Mouse (Mus musculus) frontal cortex, postnatal 36 days (tissue): ENCODE data around the gene Ciz1.

Source experiments
- DNase-seq, 2 experiments: peaks; one replicate each; pipeline ENCODE4 v3.0.0; 2022; ENCODE audit warnings: low spot score in 2 of 2

Ciz1 gene

DNA sequence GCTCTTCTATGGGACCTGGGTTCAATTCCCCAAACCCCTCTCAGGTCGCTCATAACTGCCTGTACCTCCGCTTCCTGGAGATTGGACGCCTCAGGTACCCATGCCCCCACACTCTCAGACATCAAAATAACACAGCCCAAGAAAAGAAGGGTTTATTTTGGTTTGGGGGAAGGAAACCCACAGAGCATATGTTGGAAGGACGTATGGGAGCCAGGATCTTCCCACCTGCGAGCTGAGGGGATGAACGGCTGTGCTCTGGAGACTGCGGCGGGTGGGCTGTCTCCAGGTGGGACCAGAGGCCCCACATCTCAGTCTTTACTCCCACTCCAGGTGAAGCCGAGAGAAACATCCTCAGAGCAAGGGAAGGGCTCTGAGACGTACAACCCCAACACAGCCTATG lies 24.8 kb downstream of the Ciz1 start:
- DNase-seq: peak; percentile 24 to 55

DNA sequence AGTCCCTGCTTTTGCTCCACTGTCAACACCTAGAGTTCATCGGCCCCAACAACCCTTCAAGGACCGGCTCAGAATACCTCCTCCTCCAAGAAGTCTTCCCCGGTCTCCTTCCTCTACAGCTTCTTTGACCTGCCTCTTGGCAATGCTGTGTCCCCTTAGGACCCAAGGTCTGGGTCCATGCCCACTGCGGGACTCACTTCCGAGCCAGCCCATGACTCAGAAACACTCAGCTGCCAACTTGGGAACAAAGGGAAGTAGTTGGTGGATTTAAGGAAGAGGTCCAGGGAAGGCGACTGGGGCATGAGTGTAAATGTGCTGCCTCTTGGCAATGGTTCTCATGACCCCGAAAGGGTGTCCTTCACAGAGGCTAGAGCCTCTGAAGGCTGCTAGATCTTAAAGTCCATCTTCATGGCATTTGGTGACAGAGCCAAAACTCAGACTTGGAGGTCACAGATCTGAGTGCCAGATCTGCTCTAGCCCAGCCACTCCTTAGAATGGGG lies 27.9 kb downstream of the Ciz1 start:
- no peak for DNase-seq

DNA sequence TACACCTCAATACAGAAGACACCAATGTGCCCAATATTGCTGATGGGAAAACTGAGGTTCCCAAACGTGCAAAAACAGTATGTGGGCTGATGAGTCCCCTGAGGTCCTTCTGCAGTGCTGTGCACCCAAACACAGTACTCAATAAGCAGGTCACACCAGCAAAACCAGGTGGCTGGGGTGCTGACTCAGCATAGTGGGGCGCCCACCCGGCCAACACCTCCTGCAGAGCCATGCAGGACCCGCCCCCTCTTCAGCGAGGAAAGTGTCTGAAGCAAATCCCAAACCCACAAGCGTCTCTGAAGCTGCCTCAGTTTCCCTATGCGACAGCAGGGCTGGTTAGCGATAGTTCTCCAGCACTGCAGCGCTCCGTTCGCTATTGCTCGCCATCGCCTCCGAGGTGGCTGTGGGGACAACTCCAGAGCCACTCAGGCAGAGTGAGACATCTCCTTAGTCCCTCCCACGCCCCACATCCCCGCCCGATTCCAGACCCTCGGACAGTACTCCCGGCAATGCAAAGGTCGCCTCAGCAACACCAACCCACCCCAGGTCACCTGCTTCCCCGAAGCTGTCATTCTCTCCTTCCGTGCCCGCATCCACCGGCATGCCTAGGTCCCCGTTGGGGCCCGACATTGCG lies 29.1 kb downstream of the Ciz1 start:
- DNase-seq: peak; percentile 45 to 49

DNA sequence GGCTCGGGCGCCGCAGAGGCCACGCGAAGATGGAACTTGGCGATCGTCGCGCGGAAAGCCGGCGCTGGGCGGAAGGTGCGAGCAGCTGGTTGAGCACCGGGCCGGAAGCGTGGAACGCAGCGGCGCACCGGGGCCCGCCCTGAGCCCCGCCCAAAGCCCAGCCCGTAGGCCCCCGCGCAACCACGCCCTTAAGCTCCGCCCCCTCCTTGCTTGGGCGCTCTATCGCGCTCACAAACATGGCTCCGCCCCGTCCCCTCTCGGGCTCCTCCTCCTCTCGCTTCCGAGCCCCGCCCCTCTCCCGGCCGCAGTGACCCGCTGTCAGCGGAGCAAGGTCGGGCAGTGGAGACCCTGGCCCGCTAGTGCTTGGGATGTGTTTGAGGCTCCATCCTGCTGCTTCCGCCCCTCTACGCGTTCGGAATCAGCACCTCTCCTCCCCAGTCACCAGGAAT lies 29.7 kb downstream of the Ciz1 start, which contains the start of gene 1110008P14Rik:
TSS of gene 1110008P14Rik (minus strand) at position 164 of the 449 bp plus-strand sequence.
- peak; percentile 90 to 92 for DNase-seq

DNA sequence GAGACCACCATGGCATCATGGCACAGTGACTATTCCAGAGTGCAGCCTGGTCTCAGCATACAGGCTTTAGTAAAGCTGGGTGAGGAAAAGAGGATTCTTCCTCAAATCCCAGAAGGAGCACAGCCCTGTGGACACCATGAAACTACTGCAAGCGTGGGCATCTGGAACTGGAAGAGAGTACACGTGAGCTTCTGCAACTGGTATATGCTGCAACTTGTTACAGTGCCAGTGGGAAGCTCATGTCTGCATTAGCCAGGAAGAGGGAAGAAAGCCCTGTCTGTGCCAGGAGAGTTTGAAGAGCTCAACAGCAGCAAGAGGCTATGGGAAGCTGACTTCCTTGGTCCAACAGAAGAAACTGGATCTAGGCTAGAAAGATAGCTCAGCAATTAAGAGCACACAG lies 30.6 kb downstream of the Ciz1 start:
- peak; percentile 21 to 64 for DNase-seq

DNA sequence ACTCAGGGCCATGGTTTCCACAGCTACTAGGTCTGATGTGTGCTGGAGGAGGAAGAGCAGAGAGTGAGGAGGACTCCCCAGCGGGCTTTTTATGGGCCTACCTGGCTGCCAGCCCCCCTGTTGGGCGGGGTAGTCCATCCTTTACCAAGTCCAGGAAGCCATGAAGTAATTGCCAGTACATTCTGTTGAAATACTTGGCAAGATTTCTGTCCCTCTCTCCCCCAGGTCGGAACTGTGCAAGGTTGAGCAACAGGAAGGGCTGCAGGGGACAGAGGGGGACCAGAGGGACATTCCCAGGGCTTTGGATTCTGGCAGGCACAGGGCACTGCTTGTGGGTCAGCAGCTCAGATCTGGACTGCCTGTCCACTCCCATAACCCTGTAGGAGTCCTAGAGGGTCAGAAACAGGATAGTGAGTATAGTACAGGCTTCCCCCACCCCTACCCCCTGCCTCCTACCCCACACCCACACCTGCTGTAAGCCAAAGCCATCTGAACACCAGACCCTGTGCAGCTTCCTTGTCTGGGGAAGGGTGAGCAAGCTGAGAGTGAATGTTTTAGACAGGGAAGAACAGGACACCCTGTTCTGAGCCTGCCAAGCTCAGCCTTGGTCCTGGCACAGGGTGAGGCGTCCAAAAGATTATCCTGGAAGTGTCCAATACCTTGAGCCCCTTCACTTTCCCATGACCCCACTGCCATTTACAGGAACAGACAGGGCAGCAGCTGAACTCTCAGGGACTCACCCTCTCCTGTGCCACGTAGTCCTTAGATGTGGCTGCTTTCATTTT lies 35.8 kb downstream of the Ciz1 start, which contains the start of gene Lcn2:
TSS of gene Lcn2 (minus strand) at position 547 of the 785 bp plus-strand sequence.
- DNase-seq: no peak

DNA sequence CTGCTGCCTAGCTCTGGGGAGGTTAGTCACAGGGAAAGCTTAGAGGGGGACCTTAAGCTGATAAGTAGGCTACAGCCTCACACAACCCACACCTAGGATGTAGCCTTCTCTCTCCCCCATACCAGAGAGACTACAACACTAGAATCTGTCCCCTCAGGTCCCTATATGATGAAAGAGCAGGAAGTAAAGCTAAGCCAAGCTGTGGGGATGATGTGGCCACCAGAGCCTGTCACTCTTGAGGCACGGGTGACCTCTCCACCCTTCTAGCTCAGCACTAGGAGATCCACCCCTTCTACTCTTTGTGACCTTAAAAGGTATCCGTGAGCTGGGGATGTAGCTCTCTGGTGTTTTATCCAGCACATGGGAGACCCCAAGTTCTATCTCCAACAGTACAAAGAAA lies 37.0 kb downstream of the Ciz1 start:
- DNase-seq: no peak

DNA sequence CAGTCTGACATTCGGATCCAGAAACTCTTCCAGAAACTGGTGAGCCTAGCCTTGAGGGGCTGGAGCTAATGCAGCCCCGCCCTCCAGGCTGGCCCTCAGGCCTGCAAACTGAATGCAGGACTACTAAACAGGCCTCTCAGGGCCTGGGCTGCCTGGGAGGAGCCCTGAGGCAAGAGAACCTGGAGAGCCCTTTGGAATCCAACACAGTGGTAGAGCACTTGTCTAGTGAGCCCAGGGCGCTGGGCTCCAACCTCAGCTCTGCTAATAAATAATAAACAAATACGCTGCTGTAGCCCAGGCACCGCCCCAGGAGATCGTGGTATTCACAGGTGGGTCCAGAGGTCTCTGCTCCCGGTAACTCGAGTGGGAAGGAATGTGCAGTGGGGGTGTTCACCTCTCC lies 38.7 kb downstream of the Ciz1 start:
- no peak for DNase-seq

DNA sequence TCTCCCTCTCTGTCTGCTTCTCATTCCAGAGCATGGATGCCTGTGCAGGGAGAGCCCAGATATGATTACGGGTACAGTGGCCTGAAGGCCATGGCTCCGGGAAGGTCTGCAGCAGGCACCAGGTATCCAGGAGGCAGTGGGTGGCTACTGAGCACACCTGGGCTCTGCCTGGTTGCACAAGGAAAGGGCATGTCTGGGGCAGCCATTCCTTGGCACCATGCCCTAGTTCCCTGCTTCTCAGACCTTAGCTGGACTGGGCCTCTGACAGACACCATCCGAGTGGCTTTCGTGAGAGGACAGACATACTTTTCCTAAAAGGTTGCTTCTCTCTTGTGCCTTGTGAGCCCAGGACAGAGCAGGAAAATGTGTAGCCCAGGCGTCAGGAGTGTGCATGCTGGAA lies 39.9 kb downstream of the Ciz1 start:
- no peak for DNase-seq

DNA sequence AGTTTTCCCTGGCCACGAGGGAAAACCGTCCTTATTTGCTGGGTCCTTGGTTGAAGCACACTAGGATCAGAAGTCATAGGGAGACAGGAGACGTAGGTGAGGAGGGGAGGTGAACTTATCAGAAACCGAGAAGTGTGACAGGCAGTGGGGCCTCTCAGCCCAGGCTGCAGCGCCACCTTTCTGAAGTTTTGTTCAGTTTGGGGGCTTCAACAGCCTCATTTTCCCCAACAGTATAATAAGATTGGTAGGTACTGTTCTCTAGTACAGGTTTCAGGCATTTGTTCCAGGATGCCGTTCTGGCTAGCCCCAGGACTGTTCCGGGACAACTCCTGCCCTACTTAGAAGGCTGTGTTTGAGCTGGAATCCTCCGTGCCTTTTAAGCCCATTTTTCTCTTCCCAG lies 42.8 kb downstream of the Ciz1 start:
- peak in 1 of 2 experiments; percentile 20 for DNase-seq

DNA sequence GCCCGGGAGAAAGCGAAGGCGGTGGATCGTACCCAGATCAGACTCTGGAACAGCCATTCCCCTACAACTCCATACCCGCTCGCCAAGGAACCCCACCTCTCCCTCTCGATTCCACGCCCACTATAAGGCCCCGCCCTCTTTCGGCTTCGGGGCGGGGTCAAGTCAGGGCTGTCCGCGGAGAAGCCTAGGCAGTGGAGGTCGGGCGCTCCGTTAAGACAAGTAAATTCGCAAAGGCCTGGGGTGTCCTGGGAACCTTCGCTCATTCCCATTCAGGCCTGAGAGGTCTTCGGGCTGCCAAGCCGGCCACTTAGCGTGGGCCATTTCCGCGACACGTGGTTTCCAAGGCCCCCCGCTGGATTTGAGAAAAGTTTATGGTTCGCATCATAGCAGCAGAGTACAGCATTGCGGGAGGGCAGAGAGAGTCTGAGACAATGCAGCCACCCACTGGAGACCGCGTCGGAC lies 43.4 kb downstream of the Ciz1 start, which contains the start of gene Ptges2:
TSS of gene Ptges2 (plus strand) at position 413 of the 462 bp plus-strand sequence.
- DNase-seq: peak; percentile 92 to 93

DNA sequence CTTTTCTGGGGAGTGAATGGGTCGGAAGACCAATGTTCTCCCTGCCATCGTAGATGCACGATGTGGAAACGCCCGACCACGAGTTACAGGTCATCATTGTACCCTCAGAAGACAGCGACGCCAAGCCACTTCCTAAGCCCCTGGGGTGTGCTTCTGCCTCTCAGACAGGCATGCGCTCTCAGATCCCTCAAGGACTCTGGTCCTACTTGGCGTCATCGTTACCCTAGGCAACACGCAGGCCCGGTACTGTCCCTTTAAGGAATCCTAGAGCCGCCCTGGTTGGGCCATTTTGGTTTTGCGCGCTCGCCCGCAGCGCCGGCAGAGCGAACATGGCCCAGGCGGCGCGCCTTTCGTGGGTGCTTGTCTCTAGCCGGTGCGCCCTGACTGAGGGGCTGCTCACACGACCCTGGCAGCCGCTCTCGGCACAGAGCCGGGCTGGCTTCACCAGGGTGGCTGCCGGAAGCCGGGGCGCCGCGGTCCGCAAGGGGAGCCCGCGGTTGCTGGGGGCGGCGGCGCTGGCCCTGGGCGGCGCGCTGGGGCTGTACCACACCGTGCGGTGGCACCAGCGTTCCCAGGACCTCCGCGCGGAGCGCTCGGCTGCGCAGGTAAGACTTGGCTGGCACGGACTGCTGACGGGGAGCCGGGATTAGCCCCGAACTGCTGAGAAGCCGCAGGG lies 44.0 kb downstream of the Ciz1 start:
- DNase-seq: peak; percentile 91 to 96

DNA sequence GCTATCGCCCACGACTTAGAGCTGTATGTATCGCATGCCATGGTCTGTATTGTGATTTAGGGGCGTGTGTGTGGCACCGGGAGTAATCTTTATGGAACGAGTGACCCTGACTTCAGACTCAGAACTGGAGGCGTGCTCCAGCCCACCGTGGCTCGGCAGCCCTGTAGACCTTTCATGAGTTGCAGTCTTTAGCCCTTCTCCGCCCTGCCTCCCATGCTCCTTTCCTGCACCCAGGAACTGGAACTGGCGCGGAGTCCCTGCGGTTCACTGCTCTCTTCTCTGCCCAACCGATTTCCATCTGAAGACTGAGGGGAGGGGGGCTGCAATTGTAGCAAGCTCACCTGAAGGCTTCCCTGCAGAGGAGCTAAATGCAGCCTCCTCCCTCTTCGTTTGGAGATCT lies 44.6 kb downstream of the Ciz1 start:
- no peak for DNase-seq

DNA sequence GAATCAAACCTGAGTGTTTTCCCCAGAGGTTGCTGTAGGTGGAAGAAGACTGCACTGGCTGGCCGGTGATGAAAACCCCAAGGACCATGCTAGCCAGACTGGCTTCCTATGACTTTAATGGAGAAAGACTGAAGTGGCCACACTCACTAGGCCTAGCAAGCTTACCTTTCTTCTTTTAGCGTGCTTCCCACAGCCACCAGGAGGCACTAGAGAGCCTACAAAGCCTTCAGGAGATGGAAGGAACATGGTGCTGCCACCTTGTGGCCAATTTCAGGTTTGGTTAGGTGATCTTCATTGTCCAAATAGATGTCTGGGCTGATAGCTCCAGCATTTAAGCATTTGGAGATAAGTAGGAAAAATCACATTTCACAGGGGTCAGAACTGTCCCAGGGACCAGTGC lies 52.5 kb downstream of the Ciz1 start:
- DNase-seq: peak; percentile 94 to 98

DNA sequence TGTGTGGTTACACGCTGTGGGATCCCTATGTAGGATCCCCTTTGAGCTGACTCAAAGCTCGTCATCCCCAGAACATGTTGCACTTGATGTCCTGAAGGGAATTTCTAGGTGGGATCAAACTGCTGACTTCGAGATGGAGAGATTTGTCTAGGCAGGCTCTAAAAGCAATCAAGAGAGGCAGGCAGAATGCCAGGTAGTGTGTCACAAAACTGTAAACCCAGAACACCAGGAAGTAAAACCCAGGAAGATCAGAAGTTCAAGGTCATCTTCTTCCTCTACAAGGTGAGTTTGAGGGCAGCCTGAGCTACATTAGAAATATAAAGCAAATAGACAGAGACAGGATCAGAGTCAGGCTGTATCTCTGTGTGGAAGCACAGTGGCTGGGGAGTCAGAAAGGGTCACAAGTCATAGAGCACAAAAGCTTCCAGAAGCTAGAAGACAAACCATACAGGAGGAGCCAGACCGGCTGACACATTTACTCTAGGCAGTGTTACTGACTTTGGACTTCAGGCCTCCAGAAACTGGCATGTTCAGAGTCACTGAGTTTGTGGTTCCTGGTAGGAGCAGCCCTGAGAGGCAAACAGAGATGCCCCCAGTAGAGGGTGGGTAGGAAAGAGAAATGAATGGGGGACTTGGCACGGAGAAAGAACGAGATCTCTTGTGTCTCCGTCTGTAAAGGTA lies 55.2 kb downstream of the Ciz1 start:
- no peak for DNase-seq

DNA sequence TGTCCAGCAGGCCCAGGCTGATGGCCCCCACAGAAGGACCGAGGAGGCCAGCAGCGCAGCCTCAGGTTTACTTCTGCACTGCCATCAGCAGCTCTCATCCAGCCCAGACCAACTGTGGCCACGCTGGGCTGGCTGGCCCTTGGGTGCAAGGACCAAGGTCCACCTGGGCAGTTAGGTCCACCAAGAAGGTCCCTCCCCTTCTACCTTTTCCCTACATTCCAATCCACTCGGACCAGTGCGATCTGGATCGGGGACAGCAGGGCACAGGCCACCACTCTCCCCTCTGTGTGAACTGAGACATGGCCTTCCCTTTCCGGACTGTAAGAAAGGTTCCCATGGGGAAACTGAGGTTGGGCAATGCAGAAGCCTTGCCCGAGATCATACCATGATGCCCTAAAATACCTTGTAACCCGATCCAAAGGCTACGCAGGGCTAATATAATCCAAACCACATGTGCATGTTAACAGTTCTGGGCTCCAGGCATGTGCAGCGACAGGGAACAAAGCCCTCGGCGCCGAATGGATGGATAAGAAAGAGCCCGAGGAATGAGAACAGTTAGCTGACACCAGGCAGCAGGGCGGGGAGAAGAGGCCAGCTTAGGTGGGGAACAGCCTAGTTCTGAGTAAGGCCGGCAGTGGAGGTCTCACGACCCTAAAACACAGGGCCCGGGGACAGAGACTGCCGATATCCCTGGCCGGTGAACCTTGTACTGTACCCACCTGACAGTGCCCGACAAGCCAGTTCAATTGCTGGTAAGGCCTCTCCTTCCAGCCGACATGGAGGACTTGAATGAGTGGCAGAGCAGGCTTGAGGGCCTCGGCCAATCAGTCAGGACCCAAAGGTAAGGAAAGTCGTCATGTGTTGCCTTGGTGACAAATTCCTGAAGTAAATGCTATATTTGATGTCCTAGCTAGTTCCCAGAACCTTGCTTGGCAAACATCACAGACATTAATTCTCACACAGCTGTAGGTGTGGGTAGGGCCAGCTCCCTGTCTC lies 56.6 kb downstream of the Ciz1 start:
- DNase-seq: no peak

DNA sequence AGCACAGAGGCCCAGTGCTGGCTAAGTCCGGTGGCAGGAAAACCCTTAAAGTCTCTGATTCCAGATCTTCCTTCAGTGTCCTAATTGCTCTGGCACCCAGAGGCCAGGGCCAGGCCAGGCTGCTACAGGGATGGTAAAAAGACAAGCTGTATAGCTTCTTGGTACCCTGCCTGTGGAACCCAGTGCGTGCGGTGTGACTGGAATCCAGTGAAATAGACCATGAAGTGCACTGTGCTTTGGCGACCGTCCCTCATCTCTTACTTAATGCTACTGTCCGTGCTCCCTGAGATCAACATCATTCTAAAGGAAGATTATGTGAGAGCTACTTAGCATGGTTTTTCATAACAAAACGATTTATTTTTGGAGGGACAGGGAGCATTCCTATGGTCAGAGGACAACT lies 59.3 kb downstream of the Ciz1 start:
- no peak for DNase-seq

DNA sequence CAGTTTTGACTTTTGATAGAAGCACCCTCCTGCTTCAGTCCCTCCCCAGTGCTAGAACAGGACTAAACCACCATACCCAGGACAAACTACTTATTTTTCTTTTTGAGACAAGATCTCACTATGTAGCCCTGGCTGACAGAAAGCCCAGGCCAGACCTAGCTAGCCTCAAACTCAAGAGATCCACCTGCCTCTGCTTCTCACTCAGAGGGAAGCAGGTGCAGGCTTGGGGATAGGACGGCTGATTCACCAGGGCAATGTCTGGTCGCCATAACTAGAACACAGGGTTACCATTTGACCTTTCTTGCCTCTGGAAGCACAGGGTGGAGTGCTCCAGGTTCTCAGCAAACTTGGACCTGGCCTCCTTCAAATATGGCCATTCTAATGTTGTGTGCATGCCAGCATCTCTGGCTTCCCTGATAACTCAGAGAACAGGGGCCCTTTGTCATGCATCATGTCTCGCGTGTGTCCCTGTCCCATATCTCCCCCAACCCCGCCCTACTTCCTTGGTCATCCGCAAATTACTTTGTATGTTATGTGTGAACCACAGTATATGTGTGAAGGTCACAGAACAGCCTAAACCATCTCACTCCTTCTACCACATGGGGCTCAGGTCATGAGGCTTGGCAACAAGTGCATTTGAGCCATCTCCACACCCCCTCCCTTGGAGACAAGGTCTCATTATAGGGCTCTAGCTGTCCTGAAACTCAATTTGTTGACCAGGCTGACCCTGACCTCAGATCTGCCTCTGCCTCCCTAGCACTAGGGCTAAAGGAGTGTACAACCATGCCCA lies 60.8 kb downstream of the Ciz1 start:
- no peak for DNase-seq

DNA sequence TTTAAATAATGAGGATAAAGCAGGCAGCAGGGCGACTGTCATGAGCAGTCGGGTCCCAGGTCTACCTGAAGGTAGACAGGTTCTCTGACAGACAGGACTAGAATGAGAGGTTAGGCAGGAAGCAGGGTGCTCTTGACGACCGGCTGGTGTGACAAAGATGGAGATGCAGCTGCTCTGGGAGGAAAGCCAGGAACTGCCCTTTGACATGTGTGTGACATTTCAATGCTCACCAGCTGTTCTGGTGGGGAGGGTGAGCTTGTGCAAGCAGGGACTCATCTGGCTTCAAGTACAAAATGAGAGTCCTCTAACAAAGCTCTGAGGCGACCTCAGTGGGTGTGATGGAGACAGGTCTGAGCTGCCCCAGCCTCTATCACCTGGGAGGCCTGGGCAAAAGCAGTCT lies 61.8 kb downstream of the Ciz1 start:
- DNase-seq: no peak

DNA sequence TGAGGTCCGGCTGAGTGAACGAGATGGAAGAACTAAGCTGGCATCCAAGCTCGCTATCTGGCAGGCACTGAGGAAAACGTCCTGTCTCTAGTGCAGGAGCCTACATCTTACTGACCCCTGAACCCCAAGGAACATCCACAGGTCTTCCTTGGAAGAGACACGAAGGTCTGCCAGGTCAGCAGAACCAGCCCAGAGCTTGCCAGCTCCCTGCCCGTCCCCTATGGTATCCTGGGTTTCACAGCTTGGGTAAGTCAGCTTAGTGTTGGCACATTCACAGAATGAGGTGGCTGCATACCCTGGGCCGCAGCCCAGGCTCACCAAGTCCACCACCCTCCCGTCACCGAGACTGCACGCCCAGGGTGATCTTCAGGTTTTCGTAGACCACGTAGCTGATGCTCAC lies 63.7 kb downstream of the Ciz1 start:
- DNase-seq: no peak
